Mouse (Mus musculus) stomach, embryonic 14.5 days (tissue): ENCODE results near the gene Neurod6. TPM values are rescaled to one million over a fixed set of nuclear protein-coding genes. Genes with fewer than 3 reads are reported as not detected.

Experiments
- ATAC-seq: fragments of 200-750 bp; cut with Nextera tagmentation; 2 replicates; pipeline ENCODE4 v1.8.0; 2017; ENCODE audit warnings: low read depth, moderate TSS enrichment; ENCODE audit not compliant: insufficient number of reproducible peaks, insufficient read depth, low FRiP score
- H3K27ac ChIP-seq: fragments of 300-500 bp; sonication (generic); 2 replicates; pipeline ENCODE4 v1.5.1; 2014; ENCODE audit warnings: mild to moderate bottlenecking, low read length, moderate library complexity, mixed read lengths
- H3K27me3 ChIP-seq: fragments of 300-500 bp; sonication (generic); 2 replicates; pipeline ENCODE4 v1.6.1; 2014; ENCODE audit warnings: low read length, control low read depth, mixed read lengths; ENCODE audit not compliant: control insufficient read depth, insufficient read depth
- H3K36me3 ChIP-seq: fragments of 300-500 bp; sonication (generic); 2 replicates; pipeline ENCODE4 v1.6.1; 2014; ENCODE audit warnings: mild to moderate bottlenecking, control low read depth, low read length, moderate library complexity, mixed read lengths; ENCODE audit not compliant: control insufficient read depth, insufficient read depth
- H3K4me1 ChIP-seq: fragments of 300-500 bp; sonication (generic); 2 replicates; pipeline ENCODE4 v1.6.1; 2014; ENCODE audit warnings: low read length, control low read depth, mixed read lengths; ENCODE audit not compliant: control insufficient read depth, insufficient read depth
- H3K4me2 ChIP-seq: fragments of 300-500 bp; sonication (generic); replicated peaks from 2 replicates; pipeline ENCODE4 v1.6.1; 2014; ENCODE audit warnings: low read depth, low read length, control low read depth
- H3K4me3 ChIP-seq: fragments of 300-500 bp; sonication (generic); 2 replicates; pipeline ENCODE4 v1.5.1; 2014; ENCODE audit warnings: low read depth, low read length, control low read depth
- H3K9ac ChIP-seq: fragments of 300-500 bp; sonication (generic); replicated peaks from 2 replicates; pipeline ENCODE4 v1.6.1; 2014; ENCODE audit warnings: low read depth, mild to moderate bottlenecking, control low read depth, low read length, moderate library complexity, mixed read lengths
- H3K9me3 ChIP-seq: fragments of 300-500 bp; sonication (generic); 2 replicates; pipeline ENCODE4 v1.6.1; 2016; ENCODE audit warnings: low read depth, low read length, control low read depth; ENCODE audit not compliant: control insufficient read depth
- WGBS: fragments of 180-500 bp; shearing (Covaris S2); extraction: QIAGEN DNeasy Blood & Tissue Kit; methylation state at CpG from one replicate; pipeline ENCODE4 v1.1.7; 2014; 5-methylcytosine and 5-hydroxymethylcytosine counted together
- polyA plus RNA-seq: library from polyadenylated mRNA; unstranded; fragments of >200 nt; fragmentation: Nextera tagmentation; extraction: Ambion mirVana; gene quantifications from 2 replicates; pipeline ENCODE4 v1.2.1, GENCODE M21; 2014

Gene Neurod6
- polyA plus RNA-seq, 1 experiment from 2014 or later = not detected

- H3K4me2 ChIP-seq = no peak overlapping the region
These were observed 31.1 kb downstream of the Neurod6 start for GRCm38 (mm10) chr6:55649996-55650395.

DNA sequence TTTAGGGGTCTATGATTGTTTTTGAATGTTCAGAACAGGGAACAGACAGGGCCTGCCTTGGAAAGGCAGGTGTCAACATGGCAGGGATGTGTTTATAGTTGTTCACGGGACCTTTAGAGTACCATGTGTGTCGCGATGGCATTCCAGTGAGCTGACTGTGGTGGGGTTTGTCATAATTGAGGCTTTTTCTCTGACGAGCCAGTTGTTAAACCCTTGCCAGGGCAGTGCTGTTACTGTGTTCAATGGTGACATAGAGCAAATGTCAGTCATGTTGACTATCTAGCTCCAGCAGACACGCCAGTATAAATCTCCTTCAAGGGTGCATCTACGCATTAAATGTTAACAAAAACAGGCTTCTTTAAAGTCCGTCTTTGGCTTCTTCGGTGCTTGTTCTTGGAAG lies 31.5 kb downstream of the Neurod6 start:
- no peak overlapping the region for H3K4me3 ChIP-seq
- no peak overlapping the region for H3K27ac ChIP-seq
- H3K4me2 ChIP-seq = no peak overlapping the region
- H3K4me1 ChIP-seq = peaks cover 12% of the 10 kb centered on the region; the same call in 1 of the 2 replicates
- ATAC-seq = no peak
- no peaks in the 10 kb centered on the region for H3K27me3 ChIP-seq
- H3K9me3 ChIP-seq = no peaks in the 10 kb centered on the region
- 66% methylated on average over 8 of the region's 8 CpGs for WGBS
- no peak overlapping the region for H3K9ac ChIP-seq
- no peaks in the 10 kb centered on the region for H3K36me3 ChIP-seq

More at GRCm38 (mm10) chr6:55649996-55650395, 31.1 kb downstream of the Neurod6 start:
- Histone ChIP-seq H3K9ac (no peak overlapping the region), H3K36me3 (no peaks in the 10 kb centered on the region), H3K27me3 (no peaks in the 10 kb centered on the region), H3K27ac (no peak overlapping the region), H3K9me3 (no peaks in the 10 kb centered on the region), H3K4me1 (peaks cover 12% of the 10 kb centered on the region; the same call in 1 of the 2 replicates), H3K4me3 (no peak overlapping the region)
- ATAC-seq = no peak
- WGBS = 47% methylated on average over 3 of the region's 3 CpGs

GRCm38 (mm10) chr6:55648886-55649285 lies 32.2 kb downstream of the Neurod6 start:
- WGBS = 68% methylated on average over 3 of the region's 3 CpGs
- Histone ChIP-seq H3K27ac (no peak overlapping the region), H3K4me3 (no peak overlapping the region), H3K4me2 (no peak overlapping the region), H3K9me3 (no peaks in the 10 kb centered on the region), H3K36me3 (no peaks in the 10 kb centered on the region), H3K9ac (no peak overlapping the region), H3K27me3 (no peaks in the 10 kb centered on the region), H3K4me1 (peaks cover 12% of the 10 kb centered on the region; the same call in 1 of the 2 replicates)
- no peak for ATAC-seq

GRCm38 (mm10) chr6:55647771-55648280 lies 33.2 kb downstream of the Neurod6 start:
- H3K36me3 ChIP-seq = no peaks in the 10 kb centered on the region
- H3K9me3 ChIP-seq = no peaks in the 10 kb centered on the region
- H3K27me3 ChIP-seq = no peaks in the 10 kb centered on the region
- WGBS = 58% methylated on average over 8 of the region's 8 CpGs
- H3K4me1 ChIP-seq = peaks cover 12% of the 10 kb centered on the region; the same call in 1 of the 2 replicates
- H3K9ac ChIP-seq = no peak overlapping the region
- ATAC-seq = no peak
- no peak overlapping the region for H3K4me3 ChIP-seq
- no peak overlapping the region for H3K27ac ChIP-seq
- no peak overlapping the region for H3K4me2 ChIP-seq

DNA sequence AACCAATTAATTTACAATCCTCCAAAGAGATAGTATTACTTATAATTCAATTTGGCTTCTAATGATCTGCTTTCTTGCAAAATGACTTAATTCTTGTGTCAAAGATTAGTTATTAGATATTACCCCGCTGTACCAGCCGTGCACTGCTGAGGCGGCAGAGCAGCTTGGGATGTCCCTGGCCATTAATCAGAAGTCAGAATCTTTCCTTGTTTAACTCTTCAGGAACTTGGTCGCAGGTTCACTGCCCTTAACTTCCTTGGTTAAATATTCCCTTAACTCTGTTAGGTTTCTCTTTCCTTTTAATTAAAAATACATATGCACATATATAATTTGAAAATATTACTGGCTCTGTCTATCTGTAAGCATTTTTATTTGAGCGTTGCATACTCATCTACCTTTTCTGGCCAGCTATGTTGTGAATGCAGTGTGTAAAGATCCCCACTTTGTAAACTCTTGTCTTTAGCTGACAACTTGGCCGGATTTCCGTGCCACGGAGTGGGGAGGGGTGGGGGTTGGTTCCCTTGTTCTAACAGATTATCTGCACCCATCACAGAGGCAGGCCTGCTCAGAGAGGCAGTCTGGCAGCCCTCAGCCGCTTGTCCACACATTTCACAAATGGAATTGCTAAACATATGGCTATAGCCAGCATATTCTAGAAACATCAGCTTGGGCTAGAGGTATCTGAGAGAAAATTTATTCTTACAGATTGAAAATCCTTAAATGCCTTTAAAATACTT lies 34.1 kb downstream of the Neurod6 start:
- Histone ChIP-seq H3K36me3 (no peaks in the 10 kb centered on the region), H3K27ac (no peak overlapping the region), H3K4me3 (no peak overlapping the region), H3K9me3 (no peaks in the 10 kb centered on the region), H3K4me2 (no peak overlapping the region), H3K27me3 (no peaks in the 10 kb centered on the region), H3K9ac (no peak overlapping the region), H3K4me1 (peaks cover 12% of the 10 kb centered on the region; the same call in 1 of the 2 replicates)
- ATAC-seq = peak; percentile 42; the same call in 1 of the 2 replicates
- WGBS = 15% methylated on average over 9 of the region's 9 CpGs

GRCm38 (mm10) chr6:55646111-55646823 lies 34.8 kb downstream of the Neurod6 start:
- no peak for ATAC-seq
- Histone ChIP-seq H3K27me3 (no peaks in the 10 kb centered on the region), H3K4me3 (no peak overlapping the region), H3K9ac (no peak overlapping the region), H3K4me2 (no peak overlapping the region), H3K36me3 (no peaks in the 10 kb centered on the region), H3K27ac (no peak overlapping the region), H3K9me3 (no peaks in the 10 kb centered on the region), H3K4me1 (peaks cover 12% of the 10 kb centered on the region; the same call in 1 of the 2 replicates)
- 31% methylated on average over 14 of the region's 14 CpGs for WGBS

- no peak overlapping the region for H3K9ac ChIP-seq
- no peak for ATAC-seq
- no peak overlapping the region for H3K27ac ChIP-seq
- no peak overlapping the region for H3K4me2 ChIP-seq
- no peaks in the 10 kb centered on the region for H3K9me3 ChIP-seq
- no peaks in the 10 kb centered on the region for H3K27me3 ChIP-seq
- peaks cover 3% of the 10 kb centered on the region; the same call in 1 of the 2 replicates for H3K4me1 ChIP-seq
- H3K36me3 ChIP-seq = no peaks in the 10 kb centered on the region
- no peak overlapping the region for H3K4me3 ChIP-seq
- 32% methylated on average over 1 of the region's 1 CpGs for WGBS
These were observed 46.4 kb downstream of the Neurod6 start for GRCm38 (mm10) chr6:55634662-55635061.
